Mouse (Mus musculus): ENCODE data around the gene Smdt1.

- TF ChIP-seq POLR2A (IDR thresholded peaks at IDR 0.05; ENCODE audit: insufficient read depth, low read length) (no peak), CTCF (IDR thresholded peaks at IDR 0.05; ENCODE audit: low read depth, low read length) (no peak), EP300 (IDR thresholded peaks at IDR 0.05; ENCODE audit: insufficient read depth, low read depth, low read length) (no peak)
Observed at GRCm38 (mm10) chr15:82290252-82290651, 48.5 kb upstream of the Smdt1 start.

Measured in ES-Bruce4 (cell line).